Mouse (Mus musculus): ENCODE data around the gene Nfix. TPM values are rescaled to one million over a fixed set of nuclear protein-coding genes. Genes with fewer than 3 reads are reported as not detected.

Nfix gene
- polyA plus RNA-seq, 1 experiment from 2014 or later = 2.2 TPM

GRCm38 (mm10) chr8:84773304-84773703, 26.8 kb downstream of the Nfix start:
- H3K27ac ChIP-seq (ENCODE audit: low read depth, low read length) = no peak overlapping the region
- ATAC-seq (ENCODE audit: low FRiP score) (no peak), DNase-seq (ENCODE audit: low spot score, missing footprints) (peak; percentile 89)
- H3K4me1 ChIP-seq (ENCODE audit: control insufficient read depth, insufficient read depth, low read length) = peaks cover 4% of the 10 kb centered on the region; the same call in 1 of the 2 replicates
- no peak overlapping the region for H3K9ac ChIP-seq (ENCODE audit: low read length)
- no peak overlapping the region for H3K4me3 ChIP-seq (ENCODE audit: low read depth, low read length)
- H3K4me2 ChIP-seq = no peak overlapping the region; the same call in 1 of the 2 replicates
- no peaks in the 10 kb centered on the region for H3K9me3 ChIP-seq (ENCODE audit: control insufficient read depth, low read length)
- no peaks in the 10 kb centered on the region for H3K36me3 ChIP-seq (ENCODE audit: control insufficient read depth, insufficient read depth, low read length)
- under 1% methylated on average over 9 of the region's 9 CpGs for WGBS
- H3K27me3 ChIP-seq (ENCODE audit: control insufficient read depth, insufficient read depth, low read length) = peaks cover 100% of the 10 kb centered on the region

- peaks cover 99% of the 10 kb centered on the region for H3K27me3 ChIP-seq (ENCODE audit: control insufficient read depth, insufficient read depth, low read length)
- ATAC-seq (ENCODE audit: low FRiP score) (no peak), DNase-seq (ENCODE audit: low spot score, missing footprints) (no peak)
- no peak overlapping the region for H3K27ac ChIP-seq (ENCODE audit: low read depth, low read length)
- peaks cover 4% of the 10 kb centered on the region; the same call in 1 of the 2 replicates for H3K4me1 ChIP-seq (ENCODE audit: control insufficient read depth, insufficient read depth, low read length)
- H3K9me3 ChIP-seq (ENCODE audit: control insufficient read depth, low read length) = no peaks in the 10 kb centered on the region
- H3K4me2 ChIP-seq = no peak overlapping the region
- 0% methylated on average over 3 of the region's 3 CpGs for WGBS
- H3K4me3 ChIP-seq (ENCODE audit: low read depth, low read length) = no peak overlapping the region
- no peak overlapping the region for H3K9ac ChIP-seq (ENCODE audit: low read length)
- H3K36me3 ChIP-seq (ENCODE audit: control insufficient read depth, insufficient read depth, low read length) = no peaks in the 10 kb centered on the region
These were observed 27.5 kb downstream of the Nfix start for GRCm38 (mm10) chr8:84772628-84773027.

- no peaks in the 10 kb centered on the region for H3K36me3 ChIP-seq (ENCODE audit: control insufficient read depth, insufficient read depth, low read length)
- H3K27me3 ChIP-seq (ENCODE audit: control insufficient read depth, insufficient read depth, low read length) = peaks cover 99% of the 10 kb centered on the region
- H3K4me3 ChIP-seq (ENCODE audit: low read depth, low read length) = no peak overlapping the region
- peak; percentile 93 for DNase-seq (ENCODE audit: low spot score, missing footprints)
- WGBS = 0% methylated on average over 34 of the region's 34 CpGs
- no peak overlapping the region for H3K4me2 ChIP-seq
- H3K9me3 ChIP-seq (ENCODE audit: control insufficient read depth, low read length) = no peaks in the 10 kb centered on the region
- H3K9ac ChIP-seq (ENCODE audit: low read length) = no peak overlapping the region
- no peak for ATAC-seq (ENCODE audit: low FRiP score)
- no peak overlapping the region for H3K27ac ChIP-seq (ENCODE audit: low read depth, low read length)
- peaks cover 4% of the 10 kb centered on the region; the same call in 1 of the 2 replicates for H3K4me1 ChIP-seq (ENCODE audit: control insufficient read depth, insufficient read depth, low read length)
These were observed 28.2 kb downstream of the Nfix start for GRCm38 (mm10) chr8:84771941-84772378.

- Histone ChIP-seq H3K4me2 (no peak overlapping the region), H3K4me1 (ENCODE audit: control insufficient read depth, insufficient read depth, low read length) (peaks cover 5% of the 10 kb centered on the region), H3K27me3 (ENCODE audit: control insufficient read depth, insufficient read depth, low read length) (peaks cover 99% of the 10 kb centered on the region), H3K36me3 (ENCODE audit: control insufficient read depth, insufficient read depth, low read length) (no peaks in the 10 kb centered on the region), H3K4me3 (ENCODE audit: low read depth, low read length) (no peak overlapping the region), H3K27ac (ENCODE audit: low read depth, low read length) (no peak overlapping the region), H3K9ac (ENCODE audit: low read length) (no peak overlapping the region), H3K9me3 (ENCODE audit: control insufficient read depth, low read length) (no peaks in the 10 kb centered on the region)
- 16% methylated on average over 5 of the region's 5 CpGs for WGBS
- ATAC-seq (ENCODE audit: low FRiP score) (no peak), DNase-seq (ENCODE audit: low spot score, missing footprints) (no peak)
These were observed 29.0 kb downstream of the Nfix start for GRCm38 (mm10) chr8:84771000-84771687.

GRCm38 (mm10) chr8:84770100-84770953, 29.8 kb downstream of the Nfix start:
- 29% methylated on average over 12 of the region's 12 CpGs for WGBS
- no peak overlapping the region for H3K4me3 ChIP-seq (ENCODE audit: low read depth, low read length)
- DNase-seq (ENCODE audit: low spot score, missing footprints) (no peak), ATAC-seq (ENCODE audit: low FRiP score) (no peak)
- no peaks in the 10 kb centered on the region for H3K9me3 ChIP-seq (ENCODE audit: control insufficient read depth, low read length)
- H3K27me3 ChIP-seq (ENCODE audit: control insufficient read depth, insufficient read depth, low read length) = peaks cover 99% of the 10 kb centered on the region
- peaks cover 13% of the 10 kb centered on the region for H3K4me1 ChIP-seq (ENCODE audit: control insufficient read depth, insufficient read depth, low read length)
- H3K36me3 ChIP-seq (ENCODE audit: control insufficient read depth, insufficient read depth, low read length) = no peaks in the 10 kb centered on the region
- no peak overlapping the region for H3K4me2 ChIP-seq
- no peak overlapping the region for H3K9ac ChIP-seq (ENCODE audit: low read length)
- H3K27ac ChIP-seq (ENCODE audit: low read depth, low read length) = no peak overlapping the region

GRCm38 (mm10) chr8:84769324-84769723, 30.8 kb downstream of the Nfix start:
- Histone ChIP-seq H3K4me1 (ENCODE audit: control insufficient read depth, insufficient read depth, low read length) (peaks cover 16% of the 10 kb centered on the region), H3K9me3 (ENCODE audit: control insufficient read depth, low read length) (no peaks in the 10 kb centered on the region), H3K27ac (ENCODE audit: low read depth, low read length) (no peak overlapping the region), H3K4me2 (no peak overlapping the region), H3K9ac (ENCODE audit: low read length) (no peak overlapping the region), H3K27me3 (ENCODE audit: control insufficient read depth, insufficient read depth, low read length) (peaks cover 99% of the 10 kb centered on the region), H3K4me3 (ENCODE audit: low read depth, low read length) (no peak overlapping the region), H3K36me3 (ENCODE audit: control insufficient read depth, insufficient read depth, low read length) (no peaks in the 10 kb centered on the region)
- WGBS = 79% methylated on average over 8 of the region's 8 CpGs
- DNase-seq (ENCODE audit: low spot score, missing footprints) (no peak), ATAC-seq (ENCODE audit: low FRiP score) (no peak)

DNA sequence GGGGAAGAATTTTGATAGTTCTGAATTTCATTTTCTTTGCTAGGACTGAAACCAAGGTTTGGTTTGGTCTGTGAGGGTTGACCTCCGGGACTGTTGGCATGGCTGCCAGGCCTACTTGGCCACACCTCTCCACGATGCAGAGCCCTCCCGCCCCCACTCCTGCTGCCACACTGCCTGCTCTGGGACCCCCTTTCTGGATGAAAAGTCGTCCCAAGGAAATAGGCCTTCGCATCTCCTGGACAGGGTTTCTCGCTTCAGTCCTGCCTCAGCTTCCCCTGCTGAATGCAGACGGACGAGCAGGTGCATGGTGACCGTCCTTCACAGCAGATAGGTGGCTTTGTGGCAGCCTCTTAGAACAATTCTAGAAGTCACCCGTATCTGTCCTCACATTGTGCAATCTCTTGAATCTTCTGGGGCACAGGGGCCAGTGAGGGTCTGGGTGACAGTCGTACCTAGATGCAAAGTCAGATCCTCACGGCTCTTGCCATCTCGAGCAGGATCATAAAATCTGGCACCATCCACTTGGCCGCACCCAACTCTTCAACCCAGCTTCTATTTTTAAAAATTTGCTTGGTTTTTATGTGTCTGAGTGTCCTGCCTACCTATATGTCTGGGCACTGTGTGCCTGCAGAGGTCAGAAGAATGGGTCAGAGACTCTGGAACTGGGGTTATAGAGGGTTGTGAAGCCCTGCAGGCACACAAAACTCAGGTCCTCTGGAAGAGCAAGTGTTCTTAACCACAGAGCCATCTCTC, 31.6 kb downstream of the Nfix start:
- peaks cover 16% of the 10 kb centered on the region for H3K4me1 ChIP-seq (ENCODE audit: control insufficient read depth, insufficient read depth, low read length)
- no peak overlapping the region for H3K9ac ChIP-seq (ENCODE audit: low read length)
- ATAC-seq (ENCODE audit: low FRiP score) = no peak

DNA sequence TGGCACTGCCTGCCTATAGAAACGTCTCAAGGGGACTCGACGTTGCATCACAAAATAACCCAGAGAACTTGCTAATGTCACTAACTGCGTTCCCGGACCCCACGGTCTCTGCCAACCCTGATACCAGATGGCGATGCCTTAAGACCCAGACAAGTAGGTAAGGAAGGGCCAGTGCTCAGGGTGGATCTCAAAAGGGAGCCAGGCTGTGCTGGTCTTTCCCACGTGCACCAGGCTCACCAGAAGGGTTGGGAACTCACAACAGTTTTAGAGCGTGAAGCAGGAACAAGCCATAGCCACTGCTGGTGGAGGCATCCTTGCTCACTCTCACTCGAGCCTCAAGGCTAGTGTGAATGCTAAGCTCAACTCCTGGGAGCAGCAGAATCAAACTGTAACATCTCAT, 32.9 kb downstream of the Nfix start:
- 80% methylated on average over 10 of the region's 10 CpGs for WGBS
- Histone ChIP-seq H3K27ac (ENCODE audit: low read depth, low read length) (no peak overlapping the region), H3K27me3 (ENCODE audit: control insufficient read depth, insufficient read depth, low read length) (peaks cover 95% of the 10 kb centered on the region), H3K4me3 (ENCODE audit: low read depth, low read length) (no peak overlapping the region), H3K4me1 (ENCODE audit: control insufficient read depth, insufficient read depth, low read length) (peaks cover 16% of the 10 kb centered on the region), H3K36me3 (ENCODE audit: control insufficient read depth, insufficient read depth, low read length) (no peaks in the 10 kb centered on the region), H3K4me2 (no peak overlapping the region), H3K9me3 (ENCODE audit: control insufficient read depth, low read length) (no peaks in the 10 kb centered on the region), H3K9ac (ENCODE audit: low read length) (no peak overlapping the region)
- ATAC-seq (ENCODE audit: low FRiP score) (no peak), DNase-seq (ENCODE audit: low spot score, missing footprints) (no peak)

More for the DNA sequence above, 31.6 kb downstream of the Nfix start:
- peaks cover 99% of the 10 kb centered on the region for H3K27me3 ChIP-seq (ENCODE audit: control insufficient read depth, insufficient read depth, low read length)
- no peak overlapping the region for H3K4me3 ChIP-seq (ENCODE audit: low read depth, low read length)
- H3K4me2 ChIP-seq = no peak overlapping the region
- H3K27ac ChIP-seq (ENCODE audit: low read depth, low read length) = no peak overlapping the region
- H3K9me3 ChIP-seq (ENCODE audit: control insufficient read depth, low read length) = no peaks in the 10 kb centered on the region
- DNase-seq (ENCODE audit: low spot score, missing footprints) = no peak
- no peaks in the 10 kb centered on the region for H3K36me3 ChIP-seq (ENCODE audit: control insufficient read depth, insufficient read depth, low read length)
- 88% methylated on average over 14 of the region's 14 CpGs for WGBS

Measured in midbrain, embryonic 11.5 days (tissue).